Mouse (Mus musculus) kidney, adult 9 months (tissue): ENCODE measurements around the gene Coro2a.
"Not testable (repeated sequence)": the region's sequence is repeated elsewhere in the genome, so short reads cannot be mapped to it uniquely, and the experiment has no call there.

Source experiments
- DNase-seq: peaks from one replicate; pipeline ENCODE4 v3.0.0; 2022

Gene Coro2a

GRCm38 (mm10) chr4:46611181-46611580 lies 9.2 kb upstream of the Coro2a start:
- DNase-seq = peak; percentile 88

GRCm38 (mm10) chr4:46607601-46608000 lies 5.6 kb upstream of the Coro2a start:
- DNase-seq = no peak

- no peak for DNase-seq
Measured at GRCm38 (mm10) chr4:46605451-46605850, 3.4 kb upstream of the Coro2a start.

GRCm38 (mm10) chr4:46602704-46603103 lies 702 bp upstream of the Coro2a start:
- DNase-seq = no peak

GRCm38 (mm10) chr4:46601258-46601843 lies 651 bp downstream of the Coro2a start:
- no peak for DNase-seq

GRCm38 (mm10) chr4:46600473-46601257 lies 1.3 kb downstream of the Coro2a start:
- DNase-seq = no peak

- not testable (repeated sequence) for DNase-seq
Measured at GRCm38 (mm10) chr4:46599609-46600008, 2.4 kb downstream of the Coro2a start.

- DNase-seq = no peak
Measured at GRCm38 (mm10) chr4:46598981-46599380, 3.0 kb downstream of the Coro2a start.

- no peak for DNase-seq
Measured at GRCm38 (mm10) chr4:46598111-46598510, 3.9 kb downstream of the Coro2a start.

GRCm38 (mm10) chr4:46597286-46597961 lies 4.6 kb downstream of the Coro2a start:
- no peak for DNase-seq

- no peak for DNase-seq
Measured at GRCm38 (mm10) chr4:46596398-46596797, 5.6 kb downstream of the Coro2a start.

GRCm38 (mm10) chr4:46594131-46594530 lies 7.9 kb downstream of the Coro2a start:
- no peak for DNase-seq

- DNase-seq = no peak
Measured at GRCm38 (mm10) chr4:46593472-46593871, 8.5 kb downstream of the Coro2a start.

- no peak for DNase-seq
Measured at GRCm38 (mm10) chr4:46591833-46592520, 10.0 kb downstream of the Coro2a start.

- no peak for DNase-seq
Measured at GRCm38 (mm10) chr4:46590810-46591209, 11.2 kb downstream of the Coro2a start.

GRCm38 (mm10) chr4:46589946-46590684 lies 11.9 kb downstream of the Coro2a start:
- DNase-seq = no peak

GRCm38 (mm10) chr4:46589151-46589550 lies 12.9 kb downstream of the Coro2a start:
- DNase-seq = no peak

GRCm38 (mm10) chr4:46586473-46586872 lies 15.5 kb downstream of the Coro2a start:
- no peak for DNase-seq

- DNase-seq = no peak
Measured at GRCm38 (mm10) chr4:46585811-46586190, 16.2 kb downstream of the Coro2a start.

- no peak for DNase-seq
Measured at GRCm38 (mm10) chr4:46585041-46585810, 16.8 kb downstream of the Coro2a start.

GRCm38 (mm10) chr4:46584536-46584935 lies 17.5 kb downstream of the Coro2a start:
- not testable (repeated sequence) for DNase-seq

- not testable (repeated sequence) for DNase-seq
Measured at GRCm38 (mm10) chr4:46584084-46584483, 17.9 kb downstream of the Coro2a start.
